Mouse (Mus musculus) ZHBTc4 (cell line): ENCODE measurements around the gene Bcas3.

ENCODE experiments used
- DNase-seq: peaks from one replicate; pipeline ENCODE4 v3.0.0-alpha.2; 2011; ENCODE audit warnings: low read depth, low spot score

Bcas3 gene

DNA sequence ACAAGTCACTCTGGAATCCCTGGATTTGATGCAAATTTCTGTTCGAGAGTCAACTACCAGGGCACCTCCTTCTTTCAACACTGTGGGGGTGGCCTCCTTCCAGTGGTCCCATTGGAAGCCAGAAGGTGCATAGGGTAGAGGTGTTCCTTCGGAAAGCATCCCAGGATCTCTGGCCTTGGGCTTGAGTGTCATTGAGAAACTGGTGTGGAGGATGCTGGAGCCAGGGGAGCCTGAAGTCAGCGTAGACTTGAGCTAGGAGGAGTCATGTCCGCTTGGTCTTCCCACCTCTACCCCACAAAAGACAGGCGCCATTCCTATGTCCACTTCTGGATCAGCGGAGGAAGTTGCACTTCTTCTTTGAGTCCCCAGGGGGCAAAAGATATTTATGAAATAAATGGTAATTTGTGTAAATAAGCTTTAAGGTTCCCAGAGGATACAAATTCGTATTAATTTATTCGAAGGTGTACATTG, 488.3 kb downstream of the Bcas3 start:
- peak; percentile 56 for DNase-seq

DNA sequence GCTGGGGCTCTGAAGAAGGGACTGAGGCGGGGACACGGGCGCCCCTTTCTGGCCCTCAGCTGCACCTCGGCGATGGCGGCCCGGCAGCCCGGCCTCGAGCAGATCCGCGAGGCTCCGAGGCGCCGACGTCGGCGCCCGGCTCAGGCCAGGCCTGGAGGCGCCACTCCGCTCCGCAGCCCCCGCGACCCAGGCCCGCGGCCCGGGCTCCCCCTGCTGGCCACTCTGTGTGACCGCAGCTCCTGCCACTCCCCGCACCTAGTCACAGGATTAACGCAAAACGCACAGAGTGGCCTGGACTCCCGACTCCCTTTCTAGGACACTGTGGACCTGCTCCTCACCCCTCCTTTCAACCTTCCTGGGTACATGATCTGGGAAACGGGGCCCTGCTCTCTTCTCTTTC, 489.0 kb downstream of the Bcas3 start:
- peak; percentile 89 for DNase-seq

DNA sequence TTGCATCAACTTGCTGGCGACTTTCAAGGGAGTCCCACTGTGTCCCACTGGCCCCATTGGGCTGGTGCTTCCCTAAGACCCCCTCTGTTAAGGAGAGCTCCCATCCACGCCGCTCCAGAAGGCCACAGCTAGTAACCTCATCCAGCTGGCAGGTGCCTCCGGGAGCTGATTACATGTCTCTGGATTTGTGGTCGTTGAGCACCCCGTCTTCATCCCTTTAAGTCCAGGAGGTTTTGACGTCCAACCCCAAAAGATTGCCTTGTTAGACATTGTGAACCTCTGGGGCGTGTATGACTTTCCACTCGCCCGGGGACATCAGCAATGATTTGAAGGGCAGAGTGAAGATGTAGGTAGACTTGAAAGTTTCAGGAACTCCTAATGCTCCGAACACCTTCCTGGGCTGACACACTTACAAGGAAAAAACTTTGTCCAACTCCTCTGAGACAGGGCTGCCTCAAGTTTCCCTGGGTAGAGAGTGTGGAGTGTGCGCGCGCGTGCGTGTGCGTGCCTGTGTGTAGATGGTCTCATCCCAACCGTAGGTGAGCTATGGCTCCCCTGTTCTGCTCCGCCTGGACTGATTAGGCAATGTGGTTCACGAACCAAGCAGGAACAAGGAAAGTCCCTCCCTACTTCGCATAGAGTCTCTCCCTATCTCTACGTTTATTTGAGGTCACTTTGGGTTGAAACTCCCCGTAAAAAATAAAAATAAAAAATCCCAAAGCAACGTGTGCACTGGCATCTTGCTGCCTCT, 489.8 kb downstream of the Bcas3 start:
- DNase-seq, result no peak

DNA sequence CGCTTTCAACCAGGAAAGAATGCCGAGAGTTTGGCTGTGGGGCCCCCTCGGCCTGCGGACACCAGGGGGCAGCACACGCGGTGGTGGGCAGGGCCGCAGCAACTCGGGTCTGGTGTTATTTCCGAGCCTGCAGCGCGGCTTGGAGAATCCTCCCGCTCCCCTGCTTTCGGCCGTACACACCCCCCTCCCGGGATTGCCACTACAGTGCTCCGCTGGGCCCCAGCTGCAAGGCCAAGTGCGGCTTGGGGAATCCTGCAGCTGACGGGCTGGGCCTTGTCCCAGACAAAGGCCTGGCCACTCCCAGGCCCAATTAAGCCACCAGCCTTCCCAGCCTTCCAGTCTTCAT, 490.4 kb downstream of the Bcas3 start:
- DNase-seq, result peak; percentile 90

DNA sequence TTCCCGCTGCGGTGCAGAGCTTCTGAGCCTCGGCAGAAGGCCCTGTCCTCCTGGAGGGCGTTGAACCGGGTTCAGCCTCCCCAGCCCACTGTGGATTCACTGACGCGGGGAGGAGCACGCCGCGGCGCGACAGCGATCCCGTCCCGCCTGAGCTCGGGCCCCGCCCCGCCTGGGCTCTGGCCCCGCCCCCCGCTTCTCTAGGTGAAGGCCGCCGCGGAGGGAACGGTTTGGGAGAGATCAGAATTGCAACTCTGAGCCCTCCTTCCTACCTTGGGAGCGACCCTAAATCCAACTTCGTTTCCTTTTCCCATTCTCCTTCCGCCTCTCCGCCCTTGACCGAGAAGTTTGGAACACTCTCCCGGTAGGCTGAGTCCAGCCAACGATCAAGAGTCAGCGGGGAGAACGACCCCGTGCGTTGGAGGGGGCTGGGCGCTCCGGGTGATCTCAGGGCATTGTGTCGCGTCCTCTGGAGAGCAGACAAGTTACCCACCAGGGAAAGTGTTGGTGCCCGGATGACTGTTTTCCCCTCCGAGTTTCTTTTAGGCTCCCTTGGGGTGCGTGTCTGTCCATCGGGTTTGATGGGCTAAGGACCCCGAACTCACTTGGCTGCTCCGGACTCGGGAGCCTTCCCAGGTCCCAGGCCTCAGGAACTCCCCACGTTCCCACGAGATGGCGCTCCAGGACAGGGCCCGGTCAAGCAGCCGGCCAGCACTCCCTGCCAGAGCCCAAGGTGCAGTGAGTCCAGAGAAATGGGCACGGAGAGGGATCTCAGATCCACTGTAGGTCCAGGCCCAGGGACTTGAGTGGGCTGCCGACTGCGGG, 491.4 kb downstream of the Bcas3 start:
- peak; percentile 90 for DNase-seq

DNA sequence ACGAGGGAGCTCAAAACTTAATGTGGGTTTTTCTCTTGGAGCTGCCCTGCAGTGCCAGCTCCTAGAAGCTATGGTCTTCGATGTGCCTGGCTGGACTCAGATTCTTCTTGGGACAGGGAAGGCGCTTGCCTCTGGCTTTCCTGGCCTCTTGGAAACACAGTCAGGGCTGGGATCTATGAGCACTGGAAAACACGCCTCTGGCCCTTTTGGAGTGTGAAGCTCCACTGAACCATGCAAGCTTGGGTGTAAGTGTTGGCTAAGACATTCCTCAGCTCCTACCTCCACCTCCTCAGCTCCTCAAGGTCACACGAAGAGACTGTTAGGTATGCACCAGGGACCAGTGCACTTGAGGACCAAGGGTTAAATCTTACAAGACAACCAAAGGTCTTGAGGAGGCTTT, 492.0 kb downstream of the Bcas3 start:
- no peak for DNase-seq

DNA sequence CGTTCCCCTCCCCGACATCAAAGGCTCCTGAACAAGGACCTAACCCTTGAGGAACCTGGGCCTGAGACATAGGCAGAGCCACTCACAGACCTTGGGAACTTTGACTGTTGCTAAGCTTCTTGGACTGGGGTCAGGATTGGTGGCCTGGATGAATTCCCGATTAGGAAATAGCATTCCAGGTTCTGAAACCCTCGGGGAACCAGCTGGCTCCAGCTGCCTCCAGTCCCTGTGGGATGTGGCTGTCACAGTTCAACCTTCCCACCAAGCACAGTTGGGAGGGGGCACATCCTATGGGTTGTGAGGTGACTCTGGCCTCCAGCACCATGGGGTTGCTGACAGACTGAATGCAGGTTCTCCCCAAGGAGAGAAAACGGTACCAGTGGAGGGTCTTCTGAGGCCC, 493.0 kb downstream of the Bcas3 start:
- DNase-seq, result peak; percentile 52

DNA sequence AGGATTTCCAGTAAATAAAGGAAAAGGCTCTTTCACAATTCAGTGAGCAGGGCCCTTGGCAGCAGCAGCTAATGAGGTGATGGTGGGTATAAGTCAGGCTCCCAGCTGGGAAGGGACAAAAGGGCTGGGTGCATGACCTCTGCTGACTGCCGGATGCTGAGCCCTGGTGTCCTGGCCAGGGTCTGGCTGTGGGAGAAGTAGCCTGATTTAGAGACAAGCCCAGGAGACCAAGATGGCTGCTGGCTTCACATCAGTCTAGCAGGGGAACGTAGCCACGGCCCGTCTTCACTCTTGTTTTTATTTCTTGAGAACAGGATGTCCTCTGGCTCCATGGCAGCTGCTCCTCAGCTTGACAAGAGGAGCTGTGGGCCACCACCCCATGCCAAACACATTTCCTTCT, 493.5 kb downstream of the Bcas3 start:
- no peak for DNase-seq

DNA sequence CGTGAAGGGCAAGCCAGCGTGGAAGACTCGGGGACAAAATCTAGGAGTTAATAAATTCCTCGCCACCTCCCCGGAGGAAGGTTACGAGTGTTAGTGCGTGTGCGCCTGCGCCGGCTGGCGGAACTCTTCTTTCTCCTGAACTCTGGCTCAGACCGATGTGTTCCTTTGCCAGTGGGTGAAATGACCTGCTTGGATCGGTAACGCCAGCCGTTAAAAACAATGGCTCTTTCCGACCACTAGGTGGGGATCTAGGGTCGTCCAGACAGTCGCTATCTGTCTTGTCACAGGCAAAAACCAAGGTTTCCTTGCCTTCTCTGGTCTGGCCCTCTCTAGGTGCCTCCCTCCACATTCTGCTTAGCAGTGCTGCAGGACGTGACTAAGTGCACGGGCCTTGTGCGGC, 496.1 kb downstream of the Bcas3 start:
- DNase-seq, result peak; percentile 94

DNA sequence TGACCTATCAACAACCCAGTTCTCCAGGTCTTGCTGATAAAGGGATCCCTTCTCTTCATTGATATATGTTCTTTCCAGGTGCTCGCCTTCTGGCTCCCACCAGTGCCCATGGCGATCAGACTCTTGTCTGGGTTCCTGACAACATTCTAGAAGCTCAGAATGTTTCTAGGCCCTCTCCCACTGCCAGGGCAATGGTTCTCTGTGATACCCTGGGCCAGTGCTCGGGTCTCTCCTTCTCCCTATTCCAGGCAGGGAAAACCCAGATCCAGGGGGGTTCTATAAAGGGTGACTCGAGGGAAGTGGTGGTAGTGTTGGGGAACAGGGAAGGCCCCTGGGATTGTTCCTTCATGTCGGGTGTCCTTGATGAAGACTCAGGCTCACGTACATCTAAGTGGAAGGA, 497.3 kb downstream of the Bcas3 start, which contains the start of gene Gm11444:
Gene Gm11444, minus strand, starts transcription at position 101 of the 400 bp plus-strand sequence.
- no peak for DNase-seq

DNA sequence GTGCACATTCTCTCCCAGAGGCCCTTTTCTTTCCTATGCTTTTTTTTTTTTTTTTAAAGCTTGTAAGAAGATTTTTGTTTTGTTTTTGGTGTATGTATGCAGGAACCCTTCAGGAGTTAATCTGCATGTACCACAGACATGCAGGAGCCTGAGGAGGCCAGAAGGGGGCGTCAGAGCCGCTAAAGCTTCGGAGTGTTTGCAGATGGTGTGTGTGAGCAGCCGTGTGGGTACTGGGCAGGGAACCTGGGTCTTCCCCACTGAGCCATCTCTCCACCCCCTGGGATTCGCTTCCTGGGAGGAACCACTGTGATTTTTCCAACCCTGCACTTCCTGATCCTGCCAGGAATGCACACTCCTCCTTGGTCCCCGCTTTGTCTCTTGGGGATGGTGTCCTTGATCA, 497.8 kb downstream of the Bcas3 start:
- peak; percentile 81 for DNase-seq

DNA sequence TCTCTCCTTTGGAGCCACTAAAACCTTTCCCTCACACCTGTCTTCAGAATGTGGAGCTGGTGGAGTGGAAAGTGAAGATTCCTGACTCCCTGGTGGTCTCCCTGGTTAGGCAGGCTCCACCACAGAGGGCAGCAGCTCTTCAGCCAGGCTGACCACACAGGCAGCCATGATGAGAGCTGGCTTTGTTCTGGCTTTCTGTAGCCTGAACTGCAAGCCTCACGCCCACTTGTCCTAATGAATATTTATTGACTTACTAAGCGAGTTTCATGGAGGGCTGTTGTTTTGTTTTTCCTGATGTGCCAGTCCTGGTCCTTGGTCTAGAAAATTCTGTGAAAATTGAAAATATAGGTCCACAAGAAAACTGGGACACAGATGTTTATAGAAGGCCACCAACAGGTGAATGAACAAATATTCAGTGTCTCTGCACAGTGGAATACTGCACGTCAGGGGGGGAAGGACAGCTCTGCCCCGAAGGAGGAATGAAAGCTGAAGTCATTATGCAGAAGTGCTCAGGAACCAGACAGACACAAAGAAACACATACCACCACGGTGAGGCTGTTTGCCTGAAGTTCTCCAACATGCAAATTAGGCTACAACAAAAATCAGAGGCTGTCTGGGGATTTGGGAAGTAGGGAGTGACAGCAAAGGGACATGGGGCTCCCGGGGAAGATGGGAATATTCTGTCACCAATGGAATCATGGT, 505.2 kb downstream of the Bcas3 start:
- DNase-seq, result peak; percentile 42

DNA sequence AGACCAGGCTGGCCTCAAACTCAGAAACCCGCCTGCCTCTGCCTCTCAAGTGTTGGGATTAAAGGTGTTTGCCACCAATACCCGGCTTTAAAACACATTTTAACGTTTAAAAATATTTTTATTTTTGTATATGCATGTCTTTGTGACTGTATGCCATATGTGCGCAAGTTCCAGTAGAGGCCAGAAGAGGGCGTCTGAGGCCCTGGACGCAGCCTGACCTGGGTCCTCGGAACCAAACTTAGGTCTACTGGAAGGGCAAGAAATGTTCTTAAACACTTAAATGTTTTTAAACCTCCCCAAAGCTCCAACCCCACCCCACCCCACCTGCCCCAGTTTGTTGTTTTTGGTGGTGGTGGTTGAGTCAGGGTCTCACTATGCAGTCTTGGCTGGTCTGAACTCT, 511.4 kb downstream of the Bcas3 start:
- peak; percentile 72 for DNase-seq
